Mouse (Mus musculus) liver, adult 2 months (tissue): ENCODE data around the gene L1td1. TPM values are rescaled to one million over a fixed set of nuclear protein-coding genes. Genes with fewer than 3 reads are reported as not detected.

ENCODE experiments used
- DNase-seq: peaks from one replicate; pipeline ENCODE4 v3.0.0-alpha.2; 2011; ENCODE audit warnings: low read depth, low spot score; ENCODE audit errors: extremely low read depth
- H3K27ac ChIP-seq: fragments of 200-500 bp; replicated peaks from 2 replicates; pipeline ENCODE4 v1.5.1; 2012; ENCODE audit warnings: low read depth, mild to moderate bottlenecking, control low read depth, inconsistent platforms, low read length; ENCODE audit not compliant: insufficient read depth
- H3K27me3 ChIP-seq: fragments of 200-500 bp; 2 replicates; pipeline ENCODE4 v1.6.1; 2012; ENCODE audit warnings: mild to moderate bottlenecking, moderate library complexity, low read length, inconsistent platforms; ENCODE audit not compliant: control insufficient read depth, insufficient read depth
- H3K36me3 ChIP-seq: fragments of 200-500 bp; 2 replicates; pipeline ENCODE4 v1.6.1; 2012; ENCODE audit warnings: low read length, inconsistent platforms; ENCODE audit not compliant: control insufficient read depth, insufficient read depth
- H3K4me1 ChIP-seq: fragments of 200-500 bp; 2 replicates; pipeline ENCODE4 v1.6.1; 2011; ENCODE audit warnings: low read length; ENCODE audit not compliant: control insufficient read depth, insufficient read depth
- H3K4me3 ChIP-seq: fragments of 200-500 bp; 2 replicates; pipeline ENCODE4 v1.5.1; 2011; ENCODE audit warnings: low read depth, mild to moderate bottlenecking, control low read depth, low read length, moderate library complexity; ENCODE audit not compliant: insufficient read depth
- H3K79me2 ChIP-seq: fragments of 200-500 bp; 2 replicates; pipeline ENCODE4 v1.6.1; 2012; ENCODE audit warnings: inconsistent platforms, mild to moderate bottlenecking, low read length, moderate library complexity; ENCODE audit not compliant: control insufficient read depth, insufficient read depth
- H3K9ac ChIP-seq: fragments of 200-500 bp; 2 replicates; pipeline ENCODE4 v1.6.1; 2012; ENCODE audit warnings: low read depth, mild to moderate bottlenecking, control low read depth, inconsistent platforms, low read length
- CTCF ChIP-seq: fragments of 200-500 bp; IDR thresholded peaks from 2 replicates; pipeline ENCODE4 v1.5.1; 2011; ENCODE audit warnings: low read depth, low read length, control low read depth
- POLR2A ChIP-seq: fragments of 200-500 bp; IDR thresholded peaks from 2 replicates; pipeline ENCODE4 v1.6.1; 2011; ENCODE audit warnings: low read length, control low read depth; ENCODE audit not compliant: insufficient read depth; ENCODE audit errors: extremely low read depth
- WGBS: fragments of 180-500 bp; shearing (Covaris S2); methylation state at CpG from one replicate; pipeline ENCODE4 v1.1.7; 2018; 5-methylcytosine and 5-hydroxymethylcytosine counted together
- polyA plus RNA-seq: library from polyadenylated mRNA; depleted of rRNA; stranded (reverse); fragments of >200 nt; gene quantifications from 2 replicates; pipeline ENCODE4 v1.2.3, GENCODE M21; 2012
- total RNA-seq: library from RNA; depleted of rRNA; stranded (reverse); fragments of >200 nt; gene quantifications from 2 replicates; pipeline ENCODE4 v1.2.3, GENCODE M21; 2014

L1td1 gene
- total and polyA plus RNA-seq, 2 experiments: not detected

GRCm38 (mm10) chr4:98754456-98754855 is 27.9 kb downstream of the L1td1 start:
- TF ChIP-seq POLR2A: no peak
- no peak for TF ChIP-seq CTCF
- Histone ChIP-seq H3K27me3 (no peaks in the 10 kb centered on the region), H3K9ac (no peak overlapping the region), H3K27ac (no peak overlapping the region), H3K4me3 (no peak overlapping the region), H3K79me2 (no peaks in the 10 kb centered on the region), H3K36me3 (no peaks in the 10 kb centered on the region), H3K4me1 (no peaks in the 10 kb centered on the region)
- no peak for DNase-seq
- WGBS: 84% methylated on average over 4 of the region's 4 CpGs

- DNase-seq: no peak
- WGBS: 82% methylated on average over 11 of the region's 11 CpGs
- Histone ChIP-seq H3K4me1 (no peaks in the 10 kb centered on the region), H3K27me3 (no peaks in the 10 kb centered on the region), H3K27ac (no peak overlapping the region), H3K4me3 (no peak overlapping the region), H3K79me2 (no peaks in the 10 kb centered on the region), H3K36me3 (no peaks in the 10 kb centered on the region), H3K9ac (no peak overlapping the region)
- TF ChIP-seq POLR2A (no peak), CTCF (no peak)
Measured at GRCm38 (mm10) chr4:98756141-98756540, 29.6 kb downstream of the L1td1 start.

DNA sequence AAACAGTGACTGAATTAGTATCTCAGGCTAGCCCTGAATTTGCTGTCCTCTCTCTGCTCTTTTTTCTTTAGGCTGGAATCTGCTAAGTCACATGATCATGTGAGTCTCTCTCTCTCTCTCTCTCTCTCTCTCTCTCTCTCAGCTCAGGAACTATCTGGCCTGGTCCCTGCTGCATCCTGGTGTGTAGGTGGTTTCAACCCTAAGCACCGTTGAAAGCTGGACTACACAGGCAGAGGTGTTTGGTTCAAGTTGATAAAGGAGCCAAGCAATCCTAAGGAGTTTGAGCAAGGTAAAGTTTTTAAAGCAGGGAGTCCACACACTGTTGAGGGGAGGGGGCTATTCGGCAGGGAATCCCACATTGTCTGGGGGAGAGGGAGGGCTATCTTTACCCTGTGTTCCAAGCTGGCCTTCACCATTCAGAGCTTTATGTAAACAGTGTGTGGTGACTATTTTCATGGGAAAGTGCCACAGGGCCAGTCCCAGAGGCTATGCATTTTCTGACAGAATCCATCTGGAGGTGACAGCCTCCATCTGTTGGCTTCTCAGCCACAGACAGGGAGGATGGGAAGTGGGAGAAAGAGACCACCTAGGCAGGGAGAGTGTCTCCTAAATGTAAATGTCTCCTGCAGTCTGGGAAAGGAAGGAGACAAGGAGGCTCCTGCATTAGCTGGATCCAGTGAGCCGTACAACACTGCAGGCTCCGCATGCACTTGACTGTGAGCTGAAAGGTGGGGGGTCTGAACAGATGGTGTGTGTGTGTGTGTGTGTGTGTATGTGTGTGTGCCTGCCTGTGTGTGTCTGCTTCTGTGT is 31.7 kb downstream of the L1td1 start:
- H3K79me2 ChIP-seq: no peaks in the 10 kb centered on the region
- TF ChIP-seq CTCF (no peak), POLR2A (no peak)
- H3K4me1 ChIP-seq: no peaks in the 10 kb centered on the region
- no peak overlapping the region for H3K9ac ChIP-seq
- no peak overlapping the region for H3K27ac ChIP-seq
- no peaks in the 10 kb centered on the region for H3K36me3 ChIP-seq
- DNase-seq: no peak
- H3K4me3 ChIP-seq: no peak overlapping the region
- H3K27me3 ChIP-seq: no peaks in the 10 kb centered on the region
- 54% methylated on average over 4 of the region's 4 CpGs for WGBS

DNA sequence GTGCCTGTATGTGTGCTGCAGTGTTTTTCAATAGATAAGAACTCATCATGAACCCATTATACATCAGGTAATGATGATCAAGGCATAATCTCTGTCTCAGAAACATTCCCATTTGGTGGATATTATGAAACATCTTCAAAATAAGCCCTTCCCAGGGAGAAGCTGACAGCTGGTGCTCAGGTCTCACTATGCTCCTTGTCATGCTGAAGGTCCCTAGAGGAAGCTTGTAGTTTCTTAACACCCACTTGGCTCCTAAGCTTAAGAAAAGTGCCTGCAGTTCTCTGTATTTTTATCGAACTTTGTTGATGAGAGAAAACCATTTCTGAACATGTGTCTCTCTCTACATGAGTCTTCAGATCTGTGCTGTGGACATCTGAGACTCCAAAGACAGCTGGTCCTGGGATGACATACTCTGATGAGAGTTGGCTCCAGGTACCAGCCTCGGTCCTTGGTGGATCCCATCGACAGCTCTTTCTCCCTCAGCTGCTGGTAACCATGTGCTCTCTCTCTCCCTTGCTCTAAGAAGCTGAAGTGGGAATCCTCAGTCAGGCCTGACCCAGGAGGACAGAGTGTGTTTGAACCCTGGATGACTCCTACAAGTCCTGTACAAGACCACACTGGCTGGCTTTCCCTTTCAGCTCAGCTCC is 32.5 kb downstream of the L1td1 start:
- H3K9ac ChIP-seq: no peak overlapping the region
- no peak for DNase-seq
- 82% methylated on average over 3 of the region's 3 CpGs for WGBS
- no peak overlapping the region for H3K4me3 ChIP-seq
- no peaks in the 10 kb centered on the region for H3K27me3 ChIP-seq
- TF ChIP-seq POLR2A: no peak
- no peak for TF ChIP-seq CTCF
- no peaks in the 10 kb centered on the region for H3K36me3 ChIP-seq
- H3K79me2 ChIP-seq: no peaks in the 10 kb centered on the region
- no peaks in the 10 kb centered on the region for H3K4me1 ChIP-seq
- no peak overlapping the region for H3K27ac ChIP-seq

DNA sequence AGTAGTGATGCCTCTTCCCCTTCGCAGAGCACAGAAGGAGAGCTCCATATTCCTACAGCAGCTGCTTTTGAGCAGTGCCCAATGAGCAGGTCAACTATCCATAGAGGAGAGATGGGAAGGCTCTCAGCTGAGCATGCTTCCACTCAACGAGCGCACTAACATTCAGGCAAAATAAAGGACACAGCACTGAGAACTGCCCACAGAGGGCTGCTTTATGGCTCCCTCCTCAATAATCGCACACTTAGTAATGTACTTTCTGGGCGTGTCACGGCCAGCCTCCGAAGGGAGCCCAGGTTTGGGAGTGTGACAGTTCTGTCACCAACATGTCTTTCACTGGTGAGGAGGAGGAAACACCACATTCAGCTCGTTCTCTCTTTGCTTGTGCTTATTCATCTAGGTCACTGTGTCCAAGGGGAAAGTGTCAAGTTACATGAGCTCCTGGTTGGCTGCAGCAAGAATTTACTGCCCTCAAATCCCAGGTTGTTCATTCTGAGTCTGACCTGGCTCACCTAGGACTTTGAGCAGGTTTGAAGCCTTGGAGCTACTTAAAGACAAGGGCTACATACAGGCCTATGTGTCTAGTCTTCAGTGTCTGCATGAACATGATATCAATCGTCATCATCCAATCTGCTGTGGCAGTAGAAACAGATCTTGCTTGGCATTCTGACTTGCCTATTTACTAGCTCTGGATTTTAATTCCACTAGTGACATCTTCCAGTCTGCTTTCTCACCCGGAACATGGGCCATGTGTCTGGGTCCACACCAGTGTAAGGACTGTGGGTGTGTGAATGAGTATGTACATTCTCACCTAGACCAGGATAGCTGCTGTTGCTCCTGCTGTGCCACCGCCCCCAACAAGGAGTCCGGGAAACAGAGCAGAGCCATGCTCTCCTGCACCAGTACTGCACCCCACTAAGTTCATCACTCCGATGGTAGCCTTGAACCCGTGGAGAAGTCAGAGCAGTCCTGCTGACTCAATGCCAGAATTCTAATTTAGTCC is 40.9 kb downstream of the L1td1 start:
- no peak overlapping the region for H3K27ac ChIP-seq
- no peaks in the 10 kb centered on the region for H3K27me3 ChIP-seq
- no peaks in the 10 kb centered on the region for H3K4me1 ChIP-seq
- no peak overlapping the region for H3K9ac ChIP-seq
- 71% methylated on average over 14 of the region's 14 CpGs for WGBS
- H3K4me3 ChIP-seq: no peak overlapping the region
- DNase-seq: no peak
- H3K79me2 ChIP-seq: no peaks in the 10 kb centered on the region
- no peaks in the 10 kb centered on the region for H3K36me3 ChIP-seq
- TF ChIP-seq CTCF (no peak), POLR2A (no peak)

GRCm38 (mm10) chr4:98773785-98774184 is 47.3 kb downstream of the L1td1 start:
- no peaks in the 10 kb centered on the region for H3K79me2 ChIP-seq
- H3K4me1 ChIP-seq: no peaks in the 10 kb centered on the region
- no peak overlapping the region for H3K4me3 ChIP-seq
- TF ChIP-seq POLR2A (no peak), CTCF (no peak)
- no peak overlapping the region for H3K9ac ChIP-seq
- H3K27me3 ChIP-seq: no peaks in the 10 kb centered on the region
- 92% methylated on average over 5 of the region's 5 CpGs for WGBS
- no peaks in the 10 kb centered on the region for H3K36me3 ChIP-seq
- no peak overlapping the region for H3K27ac ChIP-seq
- DNase-seq: no peak
